Mouse (Mus musculus) liver, adult 2 months (tissue): ENCODE results near the gene E130308A19Rik.

Source experiments
- CTCF ChIP-seq: fragments of 200-500 bp; IDR thresholded peaks from 2 replicates; pipeline ENCODE4 v1.5.1; 2011; ENCODE audit warnings: low read depth, low read length, control low read depth
- POLR2A ChIP-seq: fragments of 200-500 bp; IDR thresholded peaks from 2 replicates; pipeline ENCODE4 v1.6.1; 2011; ENCODE audit warnings: low read length, control low read depth; ENCODE audit not compliant: insufficient read depth; ENCODE audit errors: extremely low read depth

GRCm38 (mm10) chr4:59807521-59807920 lies 181.5 kb downstream of the E130308A19Rik start:
- TF ChIP-seq CTCF = no peak
- no peak for TF ChIP-seq POLR2A
